In genomic region chr1:39734881-39735280, GRCm38 (mm10) we compare ENCODE assay signal across 10 mouse cellular contexts. TPM values are rescaled to one million over a fixed set of nuclear protein-coding genes. Genes with fewer than 3 reads are reported as not detected.
DNase-seq lines count a peak whose midpoint lies in the region; ATAC-seq and TF ChIP-seq lines count a peak whose summit lies in the region.
"Had no signal": no experiment of that assay in that cellular context is flagged by ENCODE, and none has a peak within 500 bp of the region (broad histone marks: within the 10 kb centered on the region; RNA-seq: fewer than 3 reads in every experiment).

No protein-coding gene starts in this region.

- no peak overlapping the region for H3K4me2 ChIP-seq in kidney, embryonic 14.5 days (replicated peaks; ENCODE audit: low read depth, low read length)
- H3K4me2 ChIP-seq in liver, embryonic 14.5 days (ENCODE audit: low read depth): peak overlapping the region; percentile 54

- DNase-seq in adrenal gland, postnatal 14 days: peak; percentile 2
- DNase-seq in adrenal gland, postnatal 10 days: no peak
- no peak for DNase-seq in kidney, postnatal 10 days
- peak; percentile 11 for DNase-seq in T-cell, adult 2 months (ENCODE audit: low spot score)
- DNase-seq in liver, embryonic 14.5 days (ENCODE audit: low read depth in 3 of 3, low spot score in 3 of 3): no peak
- no peak for DNase-seq in left cerebral cortex, postnatal 36 days (ENCODE audit: low spot score in 2 of 2)
- DNase-seq in c-Kit-positive CD71-positive TER-119-positive erythroid progenitor cells, embryonic 14.5 days (ENCODE audit: low spot score): no peak
- DNase-seq: gastrocnemius, postnatal 36 days had no signal

- no peak overlapping the region for H3K4me3 ChIP-seq in kidney, embryonic 14.5 days (ENCODE audit: low read length)
- H3K4me3 ChIP-seq in liver, embryonic 14.5 days (ENCODE audit: insufficient read depth in 1 of 2, low read depth in 2 of 2, low read length in 2 of 2): no peak overlapping the region

- H3K27ac ChIP-seq in kidney, embryonic 14.5 days (ENCODE audit: low read depth, low read length): peak overlapping the region; percentile 63; the same call in 1 of the 2 replicates
- no peak overlapping the region for H3K27ac ChIP-seq in liver, embryonic 14.5 days

- no peak for TF ChIP-seq CTCF in liver, embryonic 14.5 days (IDR thresholded peaks at IDR 0.05; ENCODE audit: low read depth)

- H3K27me3 ChIP-seq in kidney, embryonic 14.5 days (ENCODE audit: control insufficient read depth, insufficient read depth, low read length): no peaks in the 10 kb centered on the region
- no peaks in the 10 kb centered on the region for H3K27me3 ChIP-seq in liver, embryonic 14.5 days (ENCODE audit: control insufficient read depth, insufficient read depth, low read length)

- intact Hi-C loops in left cerebral cortex, postnatal 36 days (cut with DNase I): no loop called here

- no peak overlapping the region for H3K9ac ChIP-seq in kidney, embryonic 14.5 days (ENCODE audit: low read depth, low read length)
- H3K9ac ChIP-seq in liver, embryonic 14.5 days (replicated peaks): no peak overlapping the region

- no peak for TF ChIP-seq EP300 in liver, embryonic 14.5 days (IDR thresholded peaks at IDR 0.05; ENCODE audit: low read depth)

- peaks cover 19% of the 10 kb centered on the region for H3K4me1 ChIP-seq in kidney, embryonic 14.5 days (ENCODE audit: control insufficient read depth, insufficient read depth, low read length)
- H3K4me1 ChIP-seq in liver, embryonic 14.5 days (replicated peaks; ENCODE audit: control insufficient read depth in 2 of 2, insufficient read depth in 2 of 2, low read length in 1 of 2): peaks cover 18 to 38% of the 10 kb centered on the region in 2 experiments

- H3K9me3 ChIP-seq in kidney, embryonic 14.5 days (ENCODE audit: control insufficient read depth, low read length): no peaks in the 10 kb centered on the region
- H3K9me3 ChIP-seq in liver, embryonic 14.5 days (ENCODE audit: control insufficient read depth, low read length): no peaks in the 10 kb centered on the region

- no peaks in the 10 kb centered on the region for H3K36me3 ChIP-seq in kidney, embryonic 14.5 days (ENCODE audit: control insufficient read depth, insufficient read depth, low read length)
- H3K36me3 ChIP-seq in liver, embryonic 14.5 days (replicated peaks; ENCODE audit: control insufficient read depth, insufficient read depth, low read depth): no peaks in the 10 kb centered on the region

- no peak for ATAC-seq in kidney, embryonic 14.5 days (ENCODE audit: low FRiP score, low TSS enrichment)
- ATAC-seq in liver, embryonic 14.5 days (ENCODE audit: insufficient read depth): no peak

- 79% methylated on average over 6 of the region's 6 CpGs for WGBS in kidney, embryonic 14.5 days
- 16% methylated on average over 6 of the region's 6 CpGs for WGBS in liver, embryonic 14.5 days (ENCODE audit: insufficient replicate concordance)

RNA-seq across cellular contexts. Expression of gene Rfx8, which starts 14.1 kb away (rescaled TPM):
- 0.15 TPM in 1 of 2 replicates, not detected in the other for total RNA-seq in adrenal gland, postnatal 14 days (2021)
- under 1 TPM; 0.21 to 0.48 TPM for total RNA-seq in adrenal gland, postnatal 10 days (2021)
- 0.18 TPM in 1 of 2 replicates, not detected in the other for polyA plus RNA-seq in kidney, embryonic 14.5 days (2014; fragmentation: Nextera tagmentation; extraction: Ambion mirVana)
- polyA plus RNA-seq in liver, embryonic 14.5 days (2012; rRNA removed): 0.02 and 0.04 TPM in 2 replicates
- polyA plus RNA-seq in liver, embryonic 14.5 days (2014; fragmentation: Nextera tagmentation; extraction: Ambion mirVana): not detected in 2 replicates
- under 1 TPM in 1 of 2 experiments, not detected in 1; 0.32 TPM for total RNA-seq in left cerebral cortex, postnatal 36 days (2021)
- total RNA-seq: gastrocnemius, postnatal 36 days; neutrophil, adult 5-6 weeks had no signal

Comparison
In these comparisons a context has a peak if more than half of its experiments do, and no peak if none do; other contexts are left out.
1. DNase-seq: peak in adrenal gland, postnatal 14 days (single experiment) and T-cell, adult 2 months (single experiment); none in adrenal gland, postnatal 10 days (single experiment), kidney, postnatal 10 days (single experiment), liver, embryonic 14.5 days (0 of 3), left cerebral cortex, postnatal 36 days (0 of 2) and c-Kit-positive CD71-positive TER-119-positive erythroid progenitor cells, embryonic 14.5 days (single experiment).